Mouse (Mus musculus) CH12.LX (cell line): ENCODE measurements around the gene Dnajb9. TPM values are rescaled to one million over a fixed set of nuclear protein-coding genes. Genes with fewer than 3 reads are reported as not detected.
A peak's percentile ranks its signal among the peaks of the same experiment; 100 is the strongest.

Source experiments
- DNase-seq: peaks from one replicate; pipeline ENCODE4 v3.0.0-alpha.2; 2013; ENCODE audit errors: extremely low read depth
- H3K27ac ChIP-seq: 2 replicates; pipeline ENCODE4 v1.5.1; 2012; ENCODE audit warnings: low read depth, mild to moderate bottlenecking, control low read depth, moderate library complexity; ENCODE audit not compliant: insufficient read depth
- H3K27me3 ChIP-seq: replicated peaks from 2 replicates; pipeline ENCODE3; 2012; ENCODE audit warnings: inconsistent platforms
- H3K36me3 ChIP-seq, 2 experiments: replicated peaks in 1 of 2; 2 replicates each; pipeline versions ENCODE3 to v1.6.1; 2012; ENCODE audit warnings: inconsistent platforms in 1 of 2, low read length in 1 of 2, mild to moderate bottlenecking in 1 of 2, mixed read lengths in 1 of 2, moderate library complexity in 1 of 2; ENCODE audit not compliant: control insufficient read depth in 1 of 2, insufficient read depth in 1 of 2
- H3K4me1 ChIP-seq, 2 experiments: 2 replicates each; pipeline ENCODE4 v1.6.1; 2012; ENCODE audit warnings: inconsistent platforms in 1 of 2, moderate library complexity in 1 of 2; ENCODE audit not compliant: insufficient read depth in 2 of 2, control insufficient read depth in 1 of 2
- H3K4me2 ChIP-seq: 2 replicates; pipeline ENCODE4 v1.6.1; 2012; ENCODE audit warnings: low read depth, mild to moderate bottlenecking, control low read depth; ENCODE audit not compliant: poor library complexity, insufficient read depth, severe bottlenecking
- H3K4me3 ChIP-seq, 3 experiments: fragments of 150-350 bp in 1 of 3; sonication (generic) in 1 of 3; replicated peaks in 1 of 3; 2 replicates each; pipeline versions ENCODE3 to v1.5.1; 2011 to 2012; ENCODE audit warnings: low read depth in 2 of 3, low read length in 2 of 3, mild to moderate bottlenecking in 2 of 3, moderate library complexity in 2 of 3, control low read depth in 1 of 3, improper control_type of control experiment in 1 of 3, inconsistent platforms in 1 of 3, mixed read lengths in 1 of 3; ENCODE audit not compliant: poor library complexity in 1 of 3
- H3K79me2 ChIP-seq: replicated peaks from 2 replicates; pipeline ENCODE4 v1.6.1; 2012; ENCODE audit warnings: mild to moderate bottlenecking, moderate library complexity; ENCODE audit not compliant: control insufficient read depth, poor library complexity, insufficient read depth, severe bottlenecking; ENCODE audit errors: extremely low read depth
- H3K9ac ChIP-seq: 2 replicates; pipeline ENCODE4 v1.6.1; 2012; ENCODE audit warnings: low read depth, mild to moderate bottlenecking, control low read depth, moderate library complexity; ENCODE audit not compliant: insufficient read depth
- H3K9me3 ChIP-seq: replicated peaks from 2 replicates; pipeline ENCODE3; 2012; ENCODE audit warnings: low read length, inconsistent platforms, mixed read lengths
- CTCF ChIP-seq, 2 experiments: IDR thresholded peaks in 1 of 2; conservative IDR thresholded peaks in 1 of 2; 2 replicates each; pipeline ENCODE4 v1.5.1; 2011 to 2012; ENCODE audit warnings: low read depth in 2 of 2, low read length in 2 of 2, improper control_type of control experiment in 1 of 2, inconsistent platforms in 1 of 2, mild to moderate bottlenecking in 1 of 2, moderate library complexity in 1 of 2
- E2F4 ChIP-seq: IDR thresholded peaks from 2 replicates; pipeline ENCODE4 v1.6.1; 2011; ENCODE audit warnings: low read depth, low read length, improper control_type of control experiment; ENCODE audit not compliant: insufficient replicate concordance
- EP300 ChIP-seq: IDR thresholded peaks from 2 replicates; pipeline ENCODE4 v1.6.1; 2011; ENCODE audit warnings: low read length, improper control_type of control experiment
- IRF4 ChIP-seq: IDR thresholded peaks from 2 replicates; pipeline ENCODE4 v1.6.1; 2014; ENCODE audit warnings: low read depth, mild to moderate bottlenecking, inconsistent platforms, low read length, improper control_type of control experiment
- JUN ChIP-seq: IDR thresholded peaks from 2 replicates; pipeline ENCODE4 v1.6.1; 2011; ENCODE audit warnings: low read depth, mild to moderate bottlenecking, low read length, improper control_type of control experiment, moderate library complexity; ENCODE audit not compliant: insufficient read depth
- MEF2A ChIP-seq: IDR thresholded peaks from 2 replicates; pipeline ENCODE4 v1.6.1; 2014; ENCODE audit warnings: low read depth, mild to moderate bottlenecking, inconsistent platforms, low read length, improper control_type of control experiment, borderline replicate concordance
- MXI1 ChIP-seq: IDR thresholded peaks from 2 replicates; pipeline ENCODE4 v1.6.1; 2011; ENCODE audit warnings: mild to moderate bottlenecking, low read depth, low read length, improper control_type of control experiment
- dilution Hi-C: fragments of 300-500 bp; cut with MboI; formaldehyde crosslinking; loops from 2 replicates; pipeline ENCODE4 v1.14.3; 2020; ENCODE audit warnings: low sequenced_read_pairs; ENCODE audit not compliant: extremely low pct_unique_long_range_greater_than_20kb, extremely low pct_ligation_motif_present
- in situ Hi-C: fragments of 300-500 bp; cut with MboI; formaldehyde crosslinking; loops from 3 replicates; pipeline ENCODE4 v1.14.3; 2019; ENCODE audit warnings: low sequenced_read_pairs, low pct_ligation_motif_present, low pct_unique_long_range_greater_than_20kb, mixed read lengths
- polyA plus RNA-seq: library from polyadenylated mRNA; unstranded; fragments of >175 nt; gene quantifications from 2 replicates; pipeline ENCODE4 v1.2.1, GENCODE M21; 2012; ENCODE audit warnings: low read depth; ENCODE audit not compliant: insufficient read length
- total RNA-seq, 2 experiments: library from RNA; depleted of rRNA; stranded (reverse); fragments of 300-350 nt in 1 of 2; fragments of >200 nt in 1 of 2; gene quantifications; 2 replicates each; pipeline ENCODE4 v1.2.3; 2012 to 2014

Dnajb9 gene
- total and polyA plus RNA-seq, 3 experiments = 3.6 to 21.4 (median 15.0) TPM

DNA sequence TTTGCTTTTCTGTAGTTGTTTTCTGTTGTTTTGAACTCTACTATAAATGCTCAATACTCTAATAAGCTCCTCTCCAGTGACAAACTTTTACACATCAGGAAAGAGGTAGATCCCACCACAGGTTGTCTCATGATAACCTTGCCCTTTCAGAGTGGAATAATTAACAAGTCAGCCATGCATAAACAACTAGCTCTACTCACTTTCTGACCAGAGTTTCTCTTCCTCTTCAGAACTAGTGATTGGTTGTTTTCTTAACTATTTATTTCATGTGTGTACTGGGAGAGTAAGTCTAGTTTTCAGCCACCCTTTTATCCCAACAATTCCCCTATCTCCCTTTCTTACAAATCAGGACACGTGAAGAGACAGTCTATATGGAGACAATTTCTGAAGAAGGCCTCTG, 50.8 kb downstream of the Dnajb9 start:
- dilution Hi-C loops = no loop called here
- Histone ChIP-seq H3K9ac (no peak overlapping the region), H3K4me2 (no peak overlapping the region), H3K27me3 (no peaks in the 10 kb centered on the region), H3K4me3 (no peak overlapping the region), H3K9me3 (peaks cover 2% of the 10 kb centered on the region), H3K79me2 (no peaks in the 10 kb centered on the region), H3K4me1 (peaks cover 5 to 30% of the 10 kb centered on the region in 2 experiments; a peak in 3 of 4 replicates), H3K27ac (no peak overlapping the region), H3K36me3 (no peaks in the 10 kb centered on the region)
- TF ChIP-seq IRF4 = peak; percentile 37; the same call in 1 of the 2 replicates
- TF ChIP-seq CTCF (conservative IDR thresholded peaks at IDR 0.05 in 1 of 2, IDR thresholded peaks at IDR 0.05 in 1 of 2; ENCODE audit: low read depth in 2 of 2, low read length in 2 of 2) = no peak
- no peak for TF ChIP-seq JUN
- no peak for TF ChIP-seq MEF2A
- TF ChIP-seq EP300 = peak; percentile 67
- TF ChIP-seq E2F4 = no peak
- no peak for TF ChIP-seq MXI1
- in situ Hi-C loops = no loop called here
- DNase-seq = peak; percentile 42

Other genes starting within 250 kb of the Dnajb9 start
- 30.1 and 32.3 TPM in 2 replicates for gene Pnpla8, start 11.0 kb upstream of the Dnajb9 start, total RNA-seq (2012; rRNA removed)
- gene Pnpla8, start 11.0 kb upstream of the Dnajb9 start, total RNA-seq (2014; rRNA removed) = 129 and 145 TPM in 2 replicates
- gene Pnpla8, start 11.0 kb upstream of the Dnajb9 start, polyA plus RNA-seq = 63.7 and 75.2 TPM in 2 replicates
- gene Nrcam, start 118.6 kb upstream of the Dnajb9 start, total RNA-seq (2012; rRNA removed) = 0.04 and 0.13 TPM in 2 replicates
- gene Nrcam, start 118.6 kb upstream of the Dnajb9 start, total RNA-seq (2014; rRNA removed) = 0.05 and 0.24 TPM in 2 replicates
- gene Nrcam, start 118.6 kb upstream of the Dnajb9 start, polyA plus RNA-seq = 0.33 and 0.59 TPM in 2 replicates